Mouse (Mus musculus) myocyte (in vitro differentiated cells): Measurements from ENCODE around the gene Ddx47. TPM values are rescaled to one million over a fixed set of nuclear protein-coding genes. Genes with fewer than 3 reads are reported as not detected.

Experiments
- H3K27me3 ChIP-seq: one replicate; pipeline ENCODE4 v1.6.1; 2011; ENCODE audit not compliant: control insufficient read depth, insufficient read depth, insufficient read length
- H3K36me3 ChIP-seq: one replicate; pipeline ENCODE4 v1.6.1; 2011; ENCODE audit not compliant: control insufficient read depth, insufficient read depth
- H3K4me2 ChIP-seq: one replicate; pipeline ENCODE4 v1.6.1; 2011; ENCODE audit warnings: low read depth, control low read depth
- H3K4me3 ChIP-seq: one replicate; pipeline ENCODE4 v1.5.1; 2011; ENCODE audit warnings: mild to moderate bottlenecking, control low read depth, moderate library complexity
- H3K79me2 ChIP-seq: one replicate; pipeline ENCODE4 v1.6.1; 2011; ENCODE audit not compliant: control insufficient read depth, insufficient read depth
- H3ac ChIP-seq: one replicate; pipeline ENCODE4 v1.6.1; 2011; ENCODE audit not compliant: control insufficient read depth, insufficient read length
- CEBPB ChIP-seq: IDR thresholded peaks from 2 replicates; pipeline ENCODE4 v1.6.1; 2011; ENCODE audit warnings: mild to moderate bottlenecking, moderate library complexity; ENCODE audit not compliant: poor library complexity, insufficient read depth, severe bottlenecking
- E2F4 ChIP-seq: IDR thresholded peaks from one replicate; pipeline ENCODE4 v1.6.1; 2011; ENCODE audit warnings: mild to moderate bottlenecking, control low read depth, moderate library complexity; ENCODE audit not compliant: insufficient read depth
- MAX ChIP-seq: IDR thresholded peaks from one replicate; pipeline ENCODE4 v1.6.1; 2011; ENCODE audit warnings: low read depth, mild to moderate bottlenecking, control low read depth
- MYOD1 ChIP-seq, 3 experiments: IDR thresholded peaks; one replicate each; pipeline ENCODE4 v1.6.1; 2011; ENCODE audit warnings: control low read depth in 2 of 3, low read depth in 2 of 3, mild to moderate bottlenecking in 2 of 3, moderate library complexity in 1 of 3; ENCODE audit not compliant: insufficient read length in 2 of 3, control insufficient read depth in 1 of 3
- MYOG ChIP-seq, 3 experiments: IDR thresholded peaks; one replicate each; pipeline ENCODE4 v1.6.1; 2011; ENCODE audit warnings: control low read depth in 2 of 3, low read depth in 2 of 3, mild to moderate bottlenecking in 2 of 3; ENCODE audit not compliant: insufficient read length in 2 of 3, control insufficient read depth in 1 of 3, insufficient read depth in 1 of 3
- POLR2A ChIP-seq: IDR thresholded peaks from one replicate; pipeline ENCODE4 v1.6.1; 2011; ENCODE audit warnings: low read depth, mild to moderate bottlenecking, control low read depth, moderate library complexity; ENCODE audit not compliant: insufficient read length
- POLR2AphosphoS2 ChIP-seq: IDR thresholded peaks from one replicate; pipeline ENCODE4 v1.6.1; 2011; ENCODE audit warnings: low read depth, control low read depth; ENCODE audit not compliant: insufficient read length
- REST ChIP-seq: IDR thresholded peaks from one replicate; pipeline ENCODE4 v1.6.1; 2011; ENCODE audit warnings: mild to moderate bottlenecking, control low read depth, moderate library complexity; ENCODE audit not compliant: insufficient read depth, insufficient read length
- SRF ChIP-seq: IDR thresholded peaks from one replicate; pipeline ENCODE4 v1.6.1; 2011; ENCODE audit warnings: low read depth; ENCODE audit not compliant: control insufficient read depth, insufficient read length
- TCF12 ChIP-seq: IDR thresholded peaks from one replicate; pipeline ENCODE4 v1.6.1; 2011; ENCODE audit warnings: mild to moderate bottlenecking, control low read depth; ENCODE audit not compliant: poor library complexity, insufficient read depth, severe bottlenecking
- TCF3 ChIP-seq: IDR thresholded peaks from one replicate; pipeline ENCODE4 v1.6.1; 2011; ENCODE audit warnings: low read depth, control low read depth; ENCODE audit not compliant: insufficient read length
- USF1 ChIP-seq: IDR thresholded peaks from one replicate; pipeline ENCODE4 v1.6.1; 2011; ENCODE audit warnings: low read depth, mild to moderate bottlenecking, control low read depth, moderate library complexity
- polyA plus RNA-seq: library from polyadenylated mRNA; unstranded; fragments of >200 nt; fragmentation: generic; extraction: Trizol; gene quantifications from one replicate; pipeline ENCODE4 v1.2.1, GENCODE M21; 2012; ENCODE audit warnings: missing spikeins

Ddx47 gene
- polyA plus RNA-seq, 1 experiment: 53.6 TPM

GRCm38 (mm10) chr6:135026755-135027154 lies 15.3 kb downstream of the Ddx47 start:
- Histone ChIP-seq H3K36me3 (peaks cover 12% of the 10 kb centered on the region), H3K27me3 (no peaks in the 10 kb centered on the region), H3K4me3 (no peak overlapping the region), H3K4me2 (no peak overlapping the region), H3ac (no peak overlapping the region), H3K79me2 (no peaks in the 10 kb centered on the region)
- TF ChIP-seq TCF3: no peak
- TF ChIP-seq TCF12: no peak
- no peak for TF ChIP-seq E2F4
- no peak for TF ChIP-seq MYOD1 (IDR thresholded peaks at IDR 0.05; ENCODE audit: control insufficient read depth in 1 of 3, insufficient read length in 2 of 3, low read depth in 2 of 3)
- no peak for TF ChIP-seq SRF
- TF ChIP-seq USF1: no peak
- no peak for TF ChIP-seq MYOG (IDR thresholded peaks at IDR 0.05; ENCODE audit: control insufficient read depth in 1 of 3, insufficient read depth in 1 of 3, insufficient read length in 2 of 3, low read depth in 2 of 3)
- no peak for TF ChIP-seq REST
- TF ChIP-seq CEBPB: no peak
- no peak for TF ChIP-seq MAX
- no peak for TF ChIP-seq POLR2AphosphoS2
- no peak for TF ChIP-seq POLR2A

GRCm38 (mm10) chr6:135029246-135029645 lies 17.8 kb downstream of the Ddx47 start:
- no peak overlapping the region for H3K4me3 ChIP-seq
- no peaks in the 10 kb centered on the region for H3K79me2 ChIP-seq
- H3K36me3 ChIP-seq: no peaks in the 10 kb centered on the region
- peak overlapping the region; percentile 24 for H3K4me2 ChIP-seq
- no peak overlapping the region for H3ac ChIP-seq
- no peak for TF ChIP-seq E2F4
- no peak for TF ChIP-seq SRF
- TF ChIP-seq MAX: no peak
- TF ChIP-seq MYOG (IDR thresholded peaks at IDR 0.05; ENCODE audit: control insufficient read depth in 1 of 3, insufficient read depth in 1 of 3, insufficient read length in 2 of 3, low read depth in 2 of 3): no peak
- TF ChIP-seq TCF3: no peak
- TF ChIP-seq CEBPB: no peak
- TF ChIP-seq REST: no peak
- TF ChIP-seq TCF12: no peak
- TF ChIP-seq MYOD1 (IDR thresholded peaks at IDR 0.05; ENCODE audit: control insufficient read depth in 1 of 3, insufficient read length in 2 of 3, low read depth in 2 of 3): no peak
- TF ChIP-seq POLR2A: no peak
- TF ChIP-seq USF1: no peak
- no peak for TF ChIP-seq POLR2AphosphoS2
- H3K27me3 ChIP-seq: no peaks in the 10 kb centered on the region

DNA sequence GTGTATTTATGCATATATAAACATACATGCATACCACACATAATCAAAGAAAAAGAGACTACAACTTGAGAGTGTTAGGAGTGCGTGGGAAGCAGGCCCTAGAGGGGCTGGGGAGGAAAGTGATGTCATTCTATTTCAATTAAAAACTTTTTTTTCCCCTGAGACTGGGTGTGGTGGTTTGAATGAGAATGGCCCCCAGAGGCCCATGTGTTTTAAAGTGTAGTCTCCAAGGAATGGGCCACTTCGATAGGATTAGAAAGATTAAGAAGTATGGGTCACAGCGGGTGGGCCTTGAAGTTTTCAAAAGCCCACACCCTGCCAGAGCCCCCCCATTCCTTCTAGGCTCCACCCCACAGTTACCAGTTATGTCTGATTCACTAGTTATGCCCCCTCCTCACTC lies 27.3 kb downstream of the Ddx47 start:
- Histone ChIP-seq H3K79me2 (no peaks in the 10 kb centered on the region), H3K4me3 (no peak overlapping the region), H3K36me3 (no peaks in the 10 kb centered on the region), H3ac (no peak overlapping the region), H3K27me3 (no peaks in the 10 kb centered on the region), H3K4me2 (no peak overlapping the region)
- TF ChIP-seq POLR2AphosphoS2 (no peak), MAX (no peak), TCF3 (no peak), E2F4 (no peak), SRF (no peak), USF1 (no peak), MYOD1 (IDR thresholded peaks at IDR 0.05; ENCODE audit: control insufficient read depth in 1 of 3, insufficient read length in 2 of 3, low read depth in 2 of 3) (no peak), MYOG (IDR thresholded peaks at IDR 0.05; ENCODE audit: control insufficient read depth in 1 of 3, insufficient read depth in 1 of 3, insufficient read length in 2 of 3, low read depth in 2 of 3) (no peak), REST (no peak), POLR2A (no peak), CEBPB (no peak), TCF12 (no peak)

DNA sequence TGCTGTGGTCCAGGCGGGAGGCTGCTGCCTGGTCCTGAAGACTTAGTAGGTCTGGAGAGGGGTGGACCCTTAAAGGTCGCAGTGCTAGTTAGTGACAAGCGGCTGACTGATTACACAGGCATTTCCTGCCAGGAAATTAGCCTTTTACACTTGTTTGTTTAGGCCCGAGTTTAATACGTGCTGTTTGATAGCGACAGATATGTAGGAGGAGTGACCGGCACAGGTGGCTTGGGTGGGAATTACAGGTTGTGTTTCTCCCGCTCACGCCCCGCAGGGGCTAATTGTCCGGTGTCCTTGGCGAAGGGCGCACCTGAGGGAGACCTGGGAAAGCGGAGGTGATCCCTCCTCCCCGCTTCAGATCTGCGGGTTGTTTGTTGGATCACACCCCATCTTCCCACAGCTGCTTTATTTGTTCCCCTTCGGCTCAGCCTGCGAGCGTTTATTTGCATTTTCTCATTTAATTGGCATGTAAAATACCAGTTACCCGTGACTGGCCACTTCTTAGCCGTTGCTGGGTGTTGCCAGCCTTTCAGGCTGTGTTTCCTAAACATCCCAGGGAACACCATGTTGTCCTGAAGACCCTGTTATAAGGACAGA lies 29.0 kb downstream of the Ddx47 start:
- H3K27me3 ChIP-seq: no peaks in the 10 kb centered on the region
- H3K4me2 ChIP-seq: peak overlapping the region; percentile 81
- no peaks in the 10 kb centered on the region for H3K79me2 ChIP-seq
- TF ChIP-seq TCF3 (no peak), MYOD1 (IDR thresholded peaks at IDR 0.05; ENCODE audit: control insufficient read depth in 1 of 3, insufficient read length in 2 of 3, low read depth in 2 of 3) (peak in 1 of 3 experiments; percentile 48), POLR2A (no peak)
- no peak overlapping the region for H3K4me3 ChIP-seq
- no peak overlapping the region for H3ac ChIP-seq
- no peaks in the 10 kb centered on the region for H3K36me3 ChIP-seq

DNA sequence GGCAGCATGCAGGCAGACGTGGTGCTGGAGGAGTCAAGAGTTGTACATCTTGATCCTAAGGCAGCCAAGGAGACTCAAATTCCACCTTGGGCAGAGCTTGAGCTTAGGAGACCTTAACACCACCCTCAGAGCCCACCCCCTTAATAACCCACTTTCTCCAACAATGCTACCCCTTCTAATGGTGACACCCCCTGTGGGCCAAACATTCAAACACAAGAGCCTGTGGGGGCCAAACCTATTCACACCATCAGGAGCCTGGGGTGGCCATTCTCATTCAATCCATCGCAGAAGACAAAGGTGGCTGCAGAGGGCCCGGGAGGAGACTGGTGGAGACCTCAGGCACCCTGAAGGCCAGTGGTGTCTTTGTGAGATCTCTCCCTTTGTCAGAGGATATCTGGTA lies 30.5 kb downstream of the Ddx47 start:
- Histone ChIP-seq H3K27me3 (no peaks in the 10 kb centered on the region), H3K4me2 (no peak overlapping the region), H3K4me3 (no peak overlapping the region), H3ac (no peak overlapping the region), H3K79me2 (no peaks in the 10 kb centered on the region), H3K36me3 (no peaks in the 10 kb centered on the region)
- TF ChIP-seq POLR2A (no peak), TCF12 (no peak), POLR2AphosphoS2 (no peak), MYOG (IDR thresholded peaks at IDR 0.05; ENCODE audit: control insufficient read depth in 1 of 3, insufficient read depth in 1 of 3, insufficient read length in 2 of 3, low read depth in 2 of 3) (no peak), USF1 (no peak), REST (no peak), SRF (no peak), CEBPB (no peak), MAX (no peak), E2F4 (no peak)
